Mouse (Mus musculus) naive thymus-derived CD4-positive, alpha-beta T cell, adult 5 months (primary cell): ENCODE results near the gene Lrrc59. TPM values are rescaled to one million over a fixed set of nuclear protein-coding genes. Genes with fewer than 3 reads are reported as not detected.

Experiments
- polyA plus RNA-seq: library from polyadenylated mRNA; unstranded; fragments of 100-300 nt; shearing (Covaris generic); gene quantifications from one replicate; pipeline ENCODE4 v1.2.1, GENCODE M21; 2017

Gene Lrrc59
- polyA plus RNA-seq = 66.0 TPM

GRCm38 (mm10) chr11:94629199-94629883 is at the start of gene Lrrc59:
Gene Lrrc59, plus strand, starts transcription at chr11:94629767.

DNA sequence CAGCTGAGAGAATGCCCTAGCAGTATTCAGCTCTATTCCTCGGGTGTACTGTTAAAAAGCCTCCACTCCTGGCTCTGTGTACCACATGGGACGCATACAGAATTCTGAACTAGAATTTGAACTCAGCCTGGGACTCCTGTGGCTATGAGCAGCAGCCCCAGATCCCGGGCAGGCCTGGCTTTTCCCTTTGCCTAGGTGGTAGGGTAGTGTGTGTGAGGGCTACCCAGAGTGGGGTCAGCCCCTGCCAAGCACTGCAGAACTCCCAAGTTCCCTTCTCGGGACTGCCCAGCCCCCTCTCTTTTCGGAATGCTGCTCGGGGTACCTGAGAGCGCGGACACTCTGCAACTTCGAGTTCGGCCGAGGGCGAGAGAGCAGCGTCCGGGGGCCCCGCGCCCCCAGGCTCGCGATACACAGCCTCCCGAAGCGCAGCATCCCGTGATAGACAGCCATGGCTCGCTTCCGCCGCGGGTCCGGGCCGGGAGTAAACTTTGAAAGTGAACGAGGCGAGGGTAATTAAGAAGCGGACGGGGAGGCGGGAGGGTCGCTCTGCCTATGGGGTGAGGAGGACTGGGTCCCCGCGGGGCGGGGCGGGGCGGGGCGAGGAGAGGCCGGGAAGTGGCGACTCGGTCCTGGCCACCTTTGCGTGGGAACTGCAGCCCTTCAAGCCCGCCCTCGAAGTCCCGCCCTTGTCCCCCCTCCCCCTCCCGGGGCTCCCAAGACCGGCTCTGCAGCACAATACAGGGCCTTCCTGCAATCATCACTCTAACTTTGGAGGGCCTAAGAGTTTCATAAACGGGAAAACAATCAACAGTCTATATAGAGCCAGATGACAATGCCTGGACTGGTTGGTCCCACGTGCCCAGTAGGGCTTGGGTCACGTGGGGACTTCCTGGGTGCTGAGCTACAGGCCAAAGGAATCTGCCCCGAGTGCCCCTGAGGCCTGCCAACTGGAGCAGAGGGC is 28.0 kb upstream of the Lrrc59 start, which contains the start of gene Acsf2:
Acsf2 (minus strand) TSS at position 551 of the 961 bp plus-strand sequence.

DNA sequence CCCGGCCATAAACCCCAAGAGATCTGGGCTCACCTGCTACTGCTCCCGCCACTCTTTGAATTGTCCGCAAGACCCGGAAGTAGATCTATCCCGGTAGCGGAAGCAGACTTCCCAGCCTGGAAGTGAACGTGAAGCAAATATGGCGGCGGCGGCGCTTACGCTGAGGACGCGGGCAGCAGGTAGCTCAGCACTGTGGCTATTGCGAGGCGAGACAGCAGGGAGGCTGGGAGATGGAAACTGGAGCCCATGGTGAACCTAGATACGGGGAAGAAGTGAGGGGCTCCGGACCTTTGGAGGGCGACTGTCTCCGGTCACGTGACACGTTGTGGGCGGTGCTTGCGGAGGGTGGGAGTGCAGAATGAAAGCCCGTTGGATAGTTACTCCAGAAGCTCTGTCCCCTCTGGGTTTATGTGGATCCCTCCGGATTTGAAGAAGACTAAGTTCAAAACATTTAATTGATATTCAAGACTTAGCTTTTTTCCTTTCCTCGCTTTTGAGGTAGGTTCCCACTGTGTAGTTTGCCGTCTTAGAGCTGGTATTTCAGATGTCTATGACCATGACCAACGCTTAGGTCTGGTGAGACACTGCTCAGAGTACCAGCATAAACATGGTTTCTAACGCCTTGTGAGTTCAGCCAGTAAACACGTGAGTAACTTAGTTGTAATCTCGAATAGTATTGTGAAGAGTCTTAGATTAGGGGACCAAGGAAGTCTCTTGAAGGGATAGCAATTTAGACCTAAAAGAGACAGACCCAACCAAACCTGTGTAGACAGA is 24.3 kb downstream of the Lrrc59 start, which contains the start of the genes Mrpl27 and Eme1:
Mrpl27 (plus strand) TSS at position 105 of the 774 bp plus-strand sequence.
Eme1 (minus strand) TSS at position 302 of the 774 bp plus-strand sequence.

DNA sequence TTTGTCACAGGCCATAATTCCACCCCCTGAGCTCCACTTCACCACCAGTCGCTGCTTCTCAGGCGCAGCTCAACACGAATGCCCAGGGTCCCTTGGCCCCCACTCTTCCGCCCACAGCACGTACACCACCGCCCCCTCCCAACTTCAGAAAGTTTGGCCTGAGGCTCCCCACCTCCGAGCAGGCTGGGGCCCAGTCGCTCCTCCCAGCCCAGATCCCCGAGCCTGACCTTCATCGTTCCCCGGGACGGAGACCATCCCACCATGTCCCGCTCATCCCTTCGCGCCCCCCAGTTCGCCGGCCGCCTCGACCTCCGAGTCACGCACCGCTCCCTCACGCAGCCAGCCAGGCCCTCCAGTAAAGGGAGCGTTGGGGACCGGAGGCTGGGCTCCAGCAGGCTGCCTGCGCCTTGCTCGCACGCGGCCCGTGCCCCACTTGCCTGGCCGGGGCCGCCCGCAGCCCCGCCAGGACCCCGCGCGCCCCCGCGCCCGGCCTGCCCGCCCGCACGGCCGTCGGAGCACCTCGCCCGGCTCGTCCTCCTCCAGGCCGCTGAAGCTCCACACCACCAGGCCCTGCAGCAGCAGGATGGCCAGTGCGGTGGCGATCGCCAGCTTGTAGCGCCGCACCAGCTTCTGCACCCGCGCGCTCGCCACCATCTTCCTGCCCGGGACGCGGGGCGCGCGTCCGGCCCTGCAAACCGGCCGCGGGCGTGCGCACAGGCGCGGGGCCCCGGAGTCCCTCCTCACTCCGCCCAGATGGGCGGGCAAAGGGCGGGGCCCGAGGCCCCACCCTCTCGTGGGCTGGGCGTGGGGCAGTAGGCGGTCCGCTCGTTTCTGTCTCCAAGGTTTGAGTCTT is 47.4 kb downstream of the Lrrc59 start, which contains the start of gene Xylt2:
Xylt2 (minus strand) TSS at position 762 of the 853 bp plus-strand sequence.

Other genes starting within 250 kb of the Lrrc59 start
- not detected for gene Abcc3, start 236.8 kb upstream of the Lrrc59 start, polyA plus RNA-seq
- gene Cacna1g, start 155.6 kb upstream of the Lrrc59 start, polyA plus RNA-seq = 0.04 TPM
- gene Spata20, start 143.6 kb upstream of the Lrrc59 start, polyA plus RNA-seq = not detected
- not detected for gene Epn3, start 129.8 kb upstream of the Lrrc59 start, polyA plus RNA-seq
- gene Mycbpap, start 108.0 kb upstream of the Lrrc59 start, polyA plus RNA-seq = not detected
- 2.2 TPM for gene Rsad1, start 80.5 kb upstream of the Lrrc59 start, polyA plus RNA-seq
- gene Chad, start 64.7 kb upstream of the Lrrc59 start, polyA plus RNA-seq = not detected
- gene Acsf2, start 27.9 kb upstream of the Lrrc59 start, polyA plus RNA-seq = 6.8 TPM
- gene Mrpl27, start 24.0 kb downstream of the Lrrc59 start, polyA plus RNA-seq = 21.9 TPM
- 0.40 TPM for gene Eme1, start 24.2 kb downstream of the Lrrc59 start, polyA plus RNA-seq
- 54.8 TPM for gene Xylt2, start 47.7 kb downstream of the Lrrc59 start, polyA plus RNA-seq
- not detected for gene Gm11541, start 74.7 kb downstream of the Lrrc59 start, polyA plus RNA-seq
- gene Cdc34b, start 112.0 kb downstream of the Lrrc59 start, polyA plus RNA-seq = not detected
- gene Tmem92, start 152.9 kb downstream of the Lrrc59 start, polyA plus RNA-seq = not detected